Mouse (Mus musculus) erythroblast, embryonic 14.5 days (primary cell): ENCODE data around the gene Elovl4. TPM values are rescaled to one million over a fixed set of nuclear protein-coding genes. Genes with fewer than 3 reads are reported as not detected.

Experiments
- H3K27me3 ChIP-seq: 2 replicates; pipeline ENCODE4 v1.6.1; 2012; ENCODE audit warnings: inconsistent platforms; ENCODE audit not compliant: control insufficient read depth
- H3K36me3 ChIP-seq: 2 replicates; pipeline ENCODE4 v1.6.1; 2012; ENCODE audit warnings: mild to moderate bottlenecking, inconsistent platforms; ENCODE audit not compliant: control insufficient read depth
- H3K4me1 ChIP-seq: 2 replicates; pipeline ENCODE4 v1.6.1; 2012; ENCODE audit warnings: inconsistent platforms; ENCODE audit not compliant: control insufficient read depth
- H3K4me3 ChIP-seq: replicated peaks from 2 replicates; pipeline ENCODE3; 2012; ENCODE audit warnings: moderate library complexity, mild to moderate bottlenecking, inconsistent platforms
- H3K9me3 ChIP-seq: 2 replicates; pipeline ENCODE4 v1.6.1; 2012; ENCODE audit warnings: low read length, inconsistent platforms, mixed read lengths; ENCODE audit not compliant: control insufficient read depth
- GATA1 ChIP-seq: IDR thresholded peaks from 2 replicates; pipeline ENCODE4 v1.6.1; 2012; ENCODE audit warnings: low read length, inconsistent platforms, mixed read lengths
- TAL1 ChIP-seq: IDR thresholded peaks from 3 replicates; pipeline ENCODE4 v1.6.1; 2012; ENCODE audit warnings: low read length, inconsistent platforms, mixed read lengths
- polyA plus RNA-seq: library from polyadenylated mRNA; stranded (reverse); fragments of >175 nt; gene quantifications from 2 replicates; pipeline ENCODE4 v1.2.3, GENCODE M21; 2012

Elovl4 gene
- polyA plus RNA-seq, result not detected in 2 replicates

- peaks cover 6% of the 10 kb centered on the region for H3K4me1 ChIP-seq
- TF ChIP-seq GATA1 (no peak), TAL1 (no peak)
- peak within 1 kb of the TSS; percentile 40 for H3K4me3 ChIP-seq
- H3K36me3 ChIP-seq, result no peaks in the 10 kb centered on the region
- H3K9me3 ChIP-seq, result peaks cover 4% of the 10 kb centered on the region; the same call in 1 of the 2 replicates
- H3K27me3 ChIP-seq, result peaks cover 48% of the 10 kb centered on the region
Observed at GRCm38 (mm10) chr9:83805977-83806815, at the start of gene Elovl4. Gene Elovl4, minus strand, starts transcription at chr9:83806277.

GRCm38 (mm10) chr9:83852464-83852863 lies 46.4 kb upstream of the Elovl4 start:
- peaks cover 86% of the 10 kb centered on the region for H3K36me3 ChIP-seq
- H3K27me3 ChIP-seq, result no peaks in the 10 kb centered on the region
- no peaks in the 10 kb centered on the region for H3K9me3 ChIP-seq
- no peak overlapping the region for H3K4me3 ChIP-seq
- no peaks in the 10 kb centered on the region for H3K4me1 ChIP-seq
- no peak for TF ChIP-seq TAL1
- TF ChIP-seq GATA1, result no peak

GRCm38 (mm10) chr9:83834748-83835313 lies 28.8 kb upstream of the Elovl4 start:
- H3K4me1 ChIP-seq, result peaks cover 26% of the 10 kb centered on the region
- H3K27me3 ChIP-seq, result no peaks in the 10 kb centered on the region
- peaks cover 22% of the 10 kb centered on the region for H3K36me3 ChIP-seq
- no peaks in the 10 kb centered on the region for H3K9me3 ChIP-seq
- H3K4me3 ChIP-seq, result peak overlapping the region; percentile 98
- TF ChIP-seq TAL1, result no peak
- no peak for TF ChIP-seq GATA1

- Histone ChIP-seq H3K4me3 (peak within 1 kb of the TSS; percentile 98), H3K27me3 (no peaks in the 10 kb centered on the region), H3K36me3 (peaks cover 18% of the 10 kb centered on the region), H3K4me1 (peaks cover 26% of the 10 kb centered on the region), H3K9me3 (no peaks in the 10 kb centered on the region)
- no peak for TF ChIP-seq GATA1
- no peak for TF ChIP-seq TAL1
Observed at GRCm38 (mm10) chr9:83833811-83834747, 28.0 kb upstream of the Elovl4 start, which contains the start of gene Ttk. Gene Ttk, plus strand, starts transcription at chr9:83834689.

GRCm38 (mm10) chr9:83831152-83831551 lies 25.1 kb upstream of the Elovl4 start:
- H3K27me3 ChIP-seq, result no peaks in the 10 kb centered on the region
- H3K9me3 ChIP-seq, result no peaks in the 10 kb centered on the region
- peaks cover 18% of the 10 kb centered on the region for H3K4me1 ChIP-seq
- TF ChIP-seq GATA1 (no peak), TAL1 (no peak)
- peaks cover 3% of the 10 kb centered on the region for H3K36me3 ChIP-seq
- H3K4me3 ChIP-seq, result no peak overlapping the region

- no peaks in the 10 kb centered on the region for H3K9me3 ChIP-seq
- H3K27me3 ChIP-seq, result no peaks in the 10 kb centered on the region
- no peaks in the 10 kb centered on the region for H3K36me3 ChIP-seq
- H3K4me3 ChIP-seq, result no peak overlapping the region
- H3K4me1 ChIP-seq, result peaks cover 7% of the 10 kb centered on the region
- TF ChIP-seq TAL1 (no peak), GATA1 (no peak)
Observed at GRCm38 (mm10) chr9:83829896-83830295, 23.8 kb upstream of the Elovl4 start.

- no peaks in the 10 kb centered on the region for H3K9me3 ChIP-seq
- H3K4me1 ChIP-seq, result no peaks in the 10 kb centered on the region
- no peak overlapping the region for H3K4me3 ChIP-seq
- no peak for TF ChIP-seq TAL1
- TF ChIP-seq GATA1, result no peak
- H3K36me3 ChIP-seq, result no peaks in the 10 kb centered on the region
- H3K27me3 ChIP-seq, result no peaks in the 10 kb centered on the region
Observed at GRCm38 (mm10) chr9:83822925-83823324, 16.8 kb upstream of the Elovl4 start.

- Histone ChIP-seq H3K4me3 (no peak overlapping the region), H3K36me3 (no peaks in the 10 kb centered on the region), H3K9me3 (no peaks in the 10 kb centered on the region), H3K27me3 (no peaks in the 10 kb centered on the region), H3K4me1 (no peaks in the 10 kb centered on the region)
- no peak for TF ChIP-seq TAL1
- TF ChIP-seq GATA1, result no peak
Observed at GRCm38 (mm10) chr9:83820976-83821375, 14.9 kb upstream of the Elovl4 start.

GRCm38 (mm10) chr9:83819188-83819587 lies 13.1 kb upstream of the Elovl4 start:
- H3K4me1 ChIP-seq, result no peaks in the 10 kb centered on the region
- no peaks in the 10 kb centered on the region for H3K27me3 ChIP-seq
- TF ChIP-seq GATA1 (no peak), TAL1 (no peak)
- no peak overlapping the region for H3K4me3 ChIP-seq
- no peaks in the 10 kb centered on the region for H3K9me3 ChIP-seq
- no peaks in the 10 kb centered on the region for H3K36me3 ChIP-seq
